Mouse (Mus musculus): ENCODE results near the gene Rpusd1. TPM values are rescaled to one million over a fixed set of nuclear protein-coding genes. Genes with fewer than 3 reads are reported as not detected.
A peak's percentile ranks its signal among the peaks of the same experiment; 100 is the strongest.

Gene Rpusd1
- polyA plus RNA-seq, 1 experiment, result 43.2 TPM

- TF ChIP-seq POLR2A (IDR thresholded peaks at IDR 0.05; ENCODE audit: borderline replicate concordance, extremely low read depth, insufficient read depth, insufficient read length, poor library complexity, severe bottlenecking) (no peak), CTCF (IDR thresholded peaks at IDR 0.05; ENCODE audit: borderline replicate concordance, extremely low read depth, insufficient read depth, insufficient read length) (no peak)
- DNase-seq (ENCODE audit: low read depth), result no peak
Measured at GRCm38 (mm10) chr17:25761561-25761970, 34.1 kb downstream of the Rpusd1 start.

GRCm38 (mm10) chr17:25762591-25762990 lies 35.1 kb downstream of the Rpusd1 start:
- no peak for DNase-seq (ENCODE audit: low read depth)

GRCm38 (mm10) chr17:25765886-25766285 lies 38.4 kb downstream of the Rpusd1 start:
- TF ChIP-seq CTCF (IDR thresholded peaks at IDR 0.05; ENCODE audit: borderline replicate concordance, extremely low read depth, insufficient read depth, insufficient read length) (no peak), POLR2A (IDR thresholded peaks at IDR 0.05; ENCODE audit: borderline replicate concordance, extremely low read depth, insufficient read depth, insufficient read length, poor library complexity, severe bottlenecking) (no peak)
- peak; percentile 87 for DNase-seq (ENCODE audit: low read depth)

More at GRCm38 (mm10) chr17:25762591-25762990, 35.1 kb downstream of the Rpusd1 start:
- no peak for TF ChIP-seq CTCF (IDR thresholded peaks at IDR 0.05; ENCODE audit: borderline replicate concordance, extremely low read depth, insufficient read depth, insufficient read length)
- no peak for TF ChIP-seq POLR2A (IDR thresholded peaks at IDR 0.05; ENCODE audit: borderline replicate concordance, extremely low read depth, insufficient read depth, insufficient read length, poor library complexity, severe bottlenecking)

GRCm38 (mm10) chr17:25769331-25769730 lies 41.9 kb downstream of the Rpusd1 start:
- DNase-seq (ENCODE audit: low read depth), result no peak
- no peak for TF ChIP-seq CTCF (IDR thresholded peaks at IDR 0.05; ENCODE audit: borderline replicate concordance, extremely low read depth, insufficient read depth, insufficient read length)
- TF ChIP-seq POLR2A (IDR thresholded peaks at IDR 0.05; ENCODE audit: borderline replicate concordance, extremely low read depth, insufficient read depth, insufficient read length, poor library complexity, severe bottlenecking), result no peak

GRCm38 (mm10) chr17:25773549-25774120 lies 46.2 kb downstream of the Rpusd1 start, which contains the start of gene Narfl:
Narfl (plus strand) TSS chr17:25773776.
- DNase-seq (ENCODE audit: low read depth), result peak; percentile 99
- peak; percentile 96 for TF ChIP-seq CTCF (IDR thresholded peaks at IDR 0.05; ENCODE audit: borderline replicate concordance, extremely low read depth, insufficient read depth, insufficient read length)
- TF ChIP-seq POLR2A (IDR thresholded peaks at IDR 0.05; ENCODE audit: borderline replicate concordance, extremely low read depth, insufficient read depth, insufficient read length, poor library complexity, severe bottlenecking), result peak; percentile 65; the same call in 1 of the 2 replicates

GRCm38 (mm10) chr17:25775318-25776062 lies 48.0 kb downstream of the Rpusd1 start:
- TF ChIP-seq CTCF (IDR thresholded peaks at IDR 0.05; ENCODE audit: borderline replicate concordance, extremely low read depth, insufficient read depth, insufficient read length) (no peak), POLR2A (IDR thresholded peaks at IDR 0.05; ENCODE audit: borderline replicate concordance, extremely low read depth, insufficient read depth, insufficient read length, poor library complexity, severe bottlenecking) (no peak)
- DNase-seq (ENCODE audit: low read depth), result no peak

GRCm38 (mm10) chr17:25777948-25778347 lies 50.5 kb downstream of the Rpusd1 start:
- DNase-seq (ENCODE audit: low read depth), result no peak
- TF ChIP-seq POLR2A (IDR thresholded peaks at IDR 0.05; ENCODE audit: borderline replicate concordance, extremely low read depth, insufficient read depth, insufficient read length, poor library complexity, severe bottlenecking) (no peak), CTCF (IDR thresholded peaks at IDR 0.05; ENCODE audit: borderline replicate concordance, extremely low read depth, insufficient read depth, insufficient read length) (no peak)

Other genes with a start within 250 kb of the Rpusd1 start
- gene Sstr5, start 230.4 kb upstream of the Rpusd1 start, polyA plus RNA-seq (2012; rRNA removed), result 0.22 and 0.25 TPM in 2 replicates
- gene Sox8, start 157.0 kb upstream of the Rpusd1 start, polyA plus RNA-seq (2012; rRNA removed), result 17.6 and 17.9 TPM in 2 replicates
- 11.7 and 16.0 TPM in 2 replicates for gene Lmf1, start 148.6 kb upstream of the Rpusd1 start, polyA plus RNA-seq (2012; rRNA removed)
- 0.90 and 1.1 TPM in 2 replicates for gene Gng13, start 10.5 kb upstream of the Rpusd1 start, polyA plus RNA-seq (2012; rRNA removed)
- 12.4 and 18.7 TPM in 2 replicates for gene Chtf18, start 251 bp upstream of the Rpusd1 start, polyA plus RNA-seq (2012; rRNA removed)
- gene Mslnl, start 8.4 kb downstream of the Rpusd1 start, polyA plus RNA-seq (2012; rRNA removed), result 0.09 TPM in 1 of 2 replicates, not detected in the other
- gene Msln, start 26.7 kb downstream of the Rpusd1 start, polyA plus RNA-seq (2012; rRNA removed), result 0.07 and 0.19 TPM in 2 replicates
- 26.7 and 30.6 TPM in 2 replicates for gene Narfl, start 46.1 kb downstream of the Rpusd1 start, polyA plus RNA-seq (2012; rRNA removed)
- 167 and 268 TPM in 2 replicates for gene Haghl, start 58.0 kb downstream of the Rpusd1 start, polyA plus RNA-seq (2012; rRNA removed)
- 0.08 and 0.11 TPM in 2 replicates for gene Ccdc78, start 58.9 kb downstream of the Rpusd1 start, polyA plus RNA-seq (2012; rRNA removed)
- 93.9 and 145 TPM in 2 replicates for gene Fam173a, start 65.2 kb downstream of the Rpusd1 start, polyA plus RNA-seq (2012; rRNA removed)
- 0.12 and 0.21 TPM in 2 replicates for gene AC134908.4, start 68.0 kb downstream of the Rpusd1 start, polyA plus RNA-seq (2012; rRNA removed)
- gene Metrn, start 69.5 kb downstream of the Rpusd1 start, polyA plus RNA-seq (2012; rRNA removed), result 107 and 109 TPM in 2 replicates
- gene Fbxl16, start 81.4 kb downstream of the Rpusd1 start, polyA plus RNA-seq (2012; rRNA removed), result 91.8 and 101 TPM in 2 replicates
- gene Wdr24, start 96.0 kb downstream of the Rpusd1 start, polyA plus RNA-seq (2012; rRNA removed), result 47.0 and 57.5 TPM in 2 replicates
- 80.0 and 93.6 TPM in 2 replicates for gene Jmjd8, start 101.2 kb downstream of the Rpusd1 start, polyA plus RNA-seq (2012; rRNA removed)
- gene Stub1, start 105.7 kb downstream of the Rpusd1 start, polyA plus RNA-seq (2012; rRNA removed), result 252 and 308 TPM in 2 replicates
- 56.2 and 67.3 TPM in 2 replicates for gene Rhbdl1, start 109.6 kb downstream of the Rpusd1 start, polyA plus RNA-seq (2012; rRNA removed)
- 26.6 and 40.8 TPM in 2 replicates for gene Gm20683, start 114.1 kb downstream of the Rpusd1 start, polyA plus RNA-seq (2012; rRNA removed)
- gene Rhot2, start 117.2 kb downstream of the Rpusd1 start, polyA plus RNA-seq (2012; rRNA removed), result 88.4 and 111 TPM in 2 replicates
- gene Wdr90, start 133.8 kb downstream of the Rpusd1 start, polyA plus RNA-seq (2012; rRNA removed), result 49.5 and 81.1 TPM in 2 replicates
- gene Mcrip2, start 141.1 kb downstream of the Rpusd1 start, polyA plus RNA-seq (2012; rRNA removed), result 11.7 and 14.8 TPM in 2 replicates
- 71.4 and 89.5 TPM in 2 replicates for gene Mettl26, start 147.4 kb downstream of the Rpusd1 start, polyA plus RNA-seq (2012; rRNA removed)
- 0.66 and 0.90 TPM in 2 replicates for gene Wfikkn1, start 153.2 kb downstream of the Rpusd1 start, polyA plus RNA-seq (2012; rRNA removed)
- 88.3 and 98.8 TPM in 2 replicates for gene Rab40c, start 192.1 kb downstream of the Rpusd1 start, polyA plus RNA-seq (2012; rRNA removed)
- gene Pigq, start 217.3 kb downstream of the Rpusd1 start, polyA plus RNA-seq (2012; rRNA removed), result 117 and 126 TPM in 2 replicates
- gene Nhlrc4, start 217.3 kb downstream of the Rpusd1 start, polyA plus RNA-seq (2012; rRNA removed), result 0.08 and 0.56 TPM in 2 replicates
- 0.66 and 1.0 TPM in 2 replicates for gene A930017K11Rik, start 224.9 kb downstream of the Rpusd1 start, polyA plus RNA-seq (2012; rRNA removed)

Data from brain, embryonic 14.5 days (tissue).